Mouse (Mus musculus) cerebellum, postnatal 10 days (tissue): Measurements from ENCODE around the gene Zfp385b.

ENCODE experiments used
- DNase-seq, 2 experiments: peaks; one replicate each; pipeline ENCODE4 v3.0.0; 2021; ENCODE audit warnings: mixed read lengths in 2 of 2

Gene Zfp385b

GRCm38 (mm10) chr2:77586581-77587360 lies 232.7 kb downstream of the Zfp385b start:
- DNase-seq = no peak

GRCm38 (mm10) chr2:77583586-77583985 lies 235.9 kb downstream of the Zfp385b start:
- peak; percentile 36 to 40 for DNase-seq

GRCm38 (mm10) chr2:77576571-77576970 lies 242.9 kb downstream of the Zfp385b start:
- no peak for DNase-seq

- DNase-seq = no peak
Measured at GRCm38 (mm10) chr2:77567528-77568435, 251.7 kb downstream of the Zfp385b start.

GRCm38 (mm10) chr2:77563706-77564105 lies 255.7 kb downstream of the Zfp385b start:
- DNase-seq = no peak

GRCm38 (mm10) chr2:77561941-77562340 lies 257.5 kb downstream of the Zfp385b start:
- no peak for DNase-seq

GRCm38 (mm10) chr2:77556938-77557337 lies 262.5 kb downstream of the Zfp385b start:
- DNase-seq = no peak

- DNase-seq = no peak
Measured at GRCm38 (mm10) chr2:77555980-77556379, 263.5 kb downstream of the Zfp385b start.

- peak; percentile 26 to 30 for DNase-seq
Measured at GRCm38 (mm10) chr2:77552675-77553074, 266.8 kb downstream of the Zfp385b start.

- DNase-seq = no peak
Measured at GRCm38 (mm10) chr2:77543388-77543787, 276.1 kb downstream of the Zfp385b start.

- DNase-seq = no peak
Measured at GRCm38 (mm10) chr2:77542605-77543004, 276.8 kb downstream of the Zfp385b start.

- DNase-seq = no peak
Measured at GRCm38 (mm10) chr2:77541681-77542080, 277.8 kb downstream of the Zfp385b start.

- DNase-seq = no peak
Measured at GRCm38 (mm10) chr2:77540860-77541259, 278.6 kb downstream of the Zfp385b start.

GRCm38 (mm10) chr2:77536556-77536955 lies 282.9 kb downstream of the Zfp385b start:
- DNase-seq = no peak

GRCm38 (mm10) chr2:77528079-77528752 lies 291.2 kb downstream of the Zfp385b start:
- no peak for DNase-seq

- no peak for DNase-seq
Measured at GRCm38 (mm10) chr2:77527616-77528015, 291.8 kb downstream of the Zfp385b start.

- DNase-seq = no peak
Measured at GRCm38 (mm10) chr2:77526803-77527202, 292.6 kb downstream of the Zfp385b start.

GRCm38 (mm10) chr2:77526301-77526700 lies 293.1 kb downstream of the Zfp385b start:
- no peak for DNase-seq

GRCm38 (mm10) chr2:77522223-77522622 lies 297.2 kb downstream of the Zfp385b start:
- no peak for DNase-seq

- peak; percentile 37 to 39 for DNase-seq
Measured at GRCm38 (mm10) chr2:77519341-77519740, 300.1 kb downstream of the Zfp385b start.

GRCm38 (mm10) chr2:77518693-77519092 lies 300.7 kb downstream of the Zfp385b start:
- peak; percentile 9 to 33 for DNase-seq

- DNase-seq = no peak
Measured at GRCm38 (mm10) chr2:77516606-77517005, 302.8 kb downstream of the Zfp385b start.

- DNase-seq = peak; percentile 32 to 39
Measured at GRCm38 (mm10) chr2:77515654-77516053, 303.8 kb downstream of the Zfp385b start.
